Mouse (Mus musculus) cerebellum, adult 2 months (tissue): ENCODE data around the gene B430305J03Rik. TPM values are rescaled to one million over a fixed set of nuclear protein-coding genes. Genes with fewer than 3 reads are reported as not detected.

ENCODE experiments used
- DNase-seq, 2 experiments: peaks; one replicate each; pipeline ENCODE4 v3.0.0; 2021
- H3K27ac ChIP-seq: fragments of 200-500 bp; 2 replicates; pipeline ENCODE4 v1.5.1; 2012; ENCODE audit warnings: low read length, control low read depth, inconsistent platforms; ENCODE audit not compliant: insufficient read depth
- H3K27me3 ChIP-seq: fragments of 200-500 bp; 2 replicates; pipeline ENCODE4 v1.6.1; 2012; ENCODE audit warnings: inconsistent platforms, mild to moderate bottlenecking, low read length, moderate library complexity; ENCODE audit not compliant: control insufficient read depth, insufficient read depth
- H3K4me1 ChIP-seq: fragments of 200-500 bp; 2 replicates; pipeline ENCODE4 v1.6.1; 2011; ENCODE audit warnings: low read length; ENCODE audit not compliant: control insufficient read depth, insufficient read depth
- H3K4me3 ChIP-seq: fragments of 200-500 bp; replicated peaks from 2 replicates; pipeline ENCODE3; 2011; ENCODE audit warnings: mild to moderate bottlenecking, low read depth, low read length, control low read depth; ENCODE audit not compliant: insufficient read depth
- CTCF ChIP-seq: fragments of 200-500 bp; IDR thresholded peaks from 2 replicates; pipeline ENCODE4 v1.5.1; 2011; ENCODE audit warnings: low read depth, mild to moderate bottlenecking, control low read depth, low read length, moderate library complexity, borderline replicate concordance; ENCODE audit not compliant: insufficient read depth
- POLR2A ChIP-seq: fragments of 200-500 bp; IDR thresholded peaks from 2 replicates; pipeline ENCODE4 v1.6.1; 2011; ENCODE audit warnings: low read length, control low read depth, borderline replicate concordance; ENCODE audit not compliant: insufficient read depth
- WGBS: fragments of 180-500 bp; shearing (Covaris S2); methylation state at CpG from one replicate; pipeline ENCODE4 v1.1.7; 2018; 5-methylcytosine and 5-hydroxymethylcytosine counted together
- polyA plus RNA-seq: library from polyadenylated mRNA; depleted of rRNA; stranded (reverse); fragments of >200 nt; gene quantifications from 2 replicates; pipeline ENCODE4 v1.2.3, GENCODE M21; 2012; rRNA removed

Gene B430305J03Rik
- polyA plus RNA-seq, 1 experiment, result 0.44 TPM

- no peak for TF ChIP-seq POLR2A
- no peak for TF ChIP-seq CTCF
- WGBS, result 46% methylated on average over 4 of the region's 4 CpGs
Measured at GRCm38 (mm10) chr3:61348036-61348614, 17.6 kb downstream of the B430305J03Rik start.

DNA sequence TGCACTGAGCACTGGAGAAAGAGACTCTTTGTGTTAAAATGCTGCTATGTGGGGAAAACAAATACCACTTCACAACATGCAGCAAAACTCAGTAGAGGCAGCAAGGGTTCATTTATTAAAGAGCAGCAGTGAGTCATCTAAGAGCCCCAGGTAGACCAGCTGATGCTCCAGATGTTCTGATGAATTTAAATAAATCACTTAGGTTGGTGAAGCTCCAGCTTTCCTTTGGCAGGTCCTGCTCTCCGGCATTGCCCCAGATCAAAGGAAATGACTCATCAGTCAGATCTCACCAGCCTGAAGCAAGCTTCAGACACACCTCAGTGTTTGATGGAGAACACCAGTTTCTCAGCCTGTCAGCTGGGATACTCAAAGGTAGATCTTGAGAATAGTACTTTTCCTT lies 20.1 kb downstream of the B430305J03Rik start:
- TF ChIP-seq CTCF (no peak), POLR2A (no peak)
- no peaks in the 10 kb centered on the region for H3K27me3 ChIP-seq
- WGBS, result 45% methylated on average over 1 of the region's 1 CpGs
- H3K27ac ChIP-seq, result no peak overlapping the region
- no peak overlapping the region for H3K4me3 ChIP-seq
- no peaks in the 10 kb centered on the region for H3K4me1 ChIP-seq
- DNase-seq, result no peak

More at GRCm38 (mm10) chr3:61348036-61348614, 17.6 kb downstream of the B430305J03Rik start:
- no peaks in the 10 kb centered on the region for H3K4me1 ChIP-seq
- H3K27ac ChIP-seq, result no peak overlapping the region
- no peak overlapping the region for H3K4me3 ChIP-seq
- H3K27me3 ChIP-seq, result no peaks in the 10 kb centered on the region
- no peak for DNase-seq

GRCm38 (mm10) chr3:61344031-61344430 lies 21.7 kb downstream of the B430305J03Rik start:
- 91% methylated on average over 7 of the region's 7 CpGs for WGBS
- no peak for TF ChIP-seq POLR2A
- TF ChIP-seq CTCF, result no peak
- no peak for DNase-seq

DNA sequence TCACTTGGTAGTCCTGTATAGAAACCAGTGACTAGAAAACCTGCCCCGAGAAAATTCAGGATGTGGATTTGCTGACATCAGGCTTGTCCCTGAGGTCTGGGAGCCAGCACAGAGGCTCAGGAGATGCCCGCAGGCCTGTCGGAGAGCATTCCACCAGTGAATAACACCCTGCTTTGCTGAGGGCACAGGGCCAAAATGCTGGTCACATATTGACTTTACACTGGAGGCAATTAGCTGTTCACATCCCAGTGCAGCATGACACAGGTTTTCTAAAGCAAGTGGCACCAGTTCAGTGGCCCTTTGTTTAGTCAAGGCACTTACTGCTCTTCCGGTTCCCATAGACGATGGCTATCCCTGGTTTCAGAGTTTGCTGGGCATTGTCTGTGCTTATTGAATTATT lies 25.4 kb downstream of the B430305J03Rik start:
- DNase-seq, result no peak
- Histone ChIP-seq H3K27me3 (no peaks in the 10 kb centered on the region), H3K4me1 (no peaks in the 10 kb centered on the region), H3K27ac (no peak overlapping the region), H3K4me3 (no peak overlapping the region)
- WGBS, result 36% methylated on average over 5 of the region's 5 CpGs
- TF ChIP-seq CTCF, result no peak
- TF ChIP-seq POLR2A, result no peak

More at GRCm38 (mm10) chr3:61344031-61344430, 21.7 kb downstream of the B430305J03Rik start:
- Histone ChIP-seq H3K4me1 (no peaks in the 10 kb centered on the region), H3K27me3 (no peaks in the 10 kb centered on the region), H3K4me3 (no peak overlapping the region), H3K27ac (no peak overlapping the region)

GRCm38 (mm10) chr3:61337230-61337629 lies 28.5 kb downstream of the B430305J03Rik start:
- Histone ChIP-seq H3K4me1 (no peaks in the 10 kb centered on the region), H3K27ac (no peak overlapping the region), H3K27me3 (no peaks in the 10 kb centered on the region), H3K4me3 (no peak overlapping the region)
- no peak for DNase-seq
- 77% methylated on average over 3 of the region's 3 CpGs for WGBS
- TF ChIP-seq POLR2A, result no peak
- no peak for TF ChIP-seq CTCF

DNA sequence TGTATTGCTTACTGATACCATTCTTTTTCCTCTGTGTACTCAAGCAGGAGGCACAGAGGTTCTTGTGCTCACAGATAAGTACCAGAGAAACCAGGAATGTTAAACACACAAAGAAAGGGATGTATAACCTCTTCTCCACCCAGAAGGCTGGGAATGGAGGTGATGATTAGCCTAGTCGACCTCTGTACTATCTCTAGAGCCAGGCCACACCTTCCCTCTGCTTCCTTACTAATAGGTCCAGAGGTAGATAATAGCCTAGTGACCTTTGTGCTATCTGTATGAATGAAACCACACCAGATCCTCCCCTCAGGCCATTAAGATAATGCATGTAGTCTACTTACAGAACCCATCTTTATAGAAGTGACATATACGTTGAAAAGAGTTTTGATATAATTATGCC lies 29.5 kb downstream of the B430305J03Rik start:
- DNase-seq, result no peak
- Histone ChIP-seq H3K27ac (no peak overlapping the region), H3K27me3 (no peaks in the 10 kb centered on the region), H3K4me1 (no peaks in the 10 kb centered on the region), H3K4me3 (no peak overlapping the region)
- no peak for TF ChIP-seq POLR2A
- TF ChIP-seq CTCF, result no peak
- 54% methylated on average over 2 of the region's 2 CpGs for WGBS

DNA sequence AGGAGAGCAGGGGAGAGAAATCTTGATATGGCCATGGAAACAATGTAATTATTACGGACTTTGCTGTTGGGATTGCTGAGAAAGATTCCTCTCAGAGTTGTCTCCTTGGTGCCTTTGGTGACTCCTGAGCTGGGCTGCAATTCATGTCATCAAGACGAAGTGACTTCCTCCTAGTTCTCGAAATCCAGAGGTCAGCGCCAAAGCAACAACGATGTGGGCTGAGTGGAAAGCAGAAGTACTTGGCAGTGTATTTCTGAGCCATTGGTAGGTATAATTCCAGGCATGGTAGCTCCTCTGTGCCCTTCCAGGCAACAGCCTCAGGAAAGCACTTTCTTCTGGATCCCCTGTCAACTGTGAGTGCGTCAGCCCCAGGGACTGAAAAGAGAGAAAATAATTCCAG lies 44.1 kb downstream of the B430305J03Rik start:
- no peaks in the 10 kb centered on the region for H3K4me1 ChIP-seq
- TF ChIP-seq POLR2A, result no peak
- TF ChIP-seq CTCF, result no peak
- H3K27ac ChIP-seq, result no peak overlapping the region
- no peaks in the 10 kb centered on the region for H3K27me3 ChIP-seq
- 87% methylated on average over 6 of the region's 6 CpGs for WGBS
- H3K4me3 ChIP-seq, result no peak overlapping the region
- no peak for DNase-seq

GRCm38 (mm10) chr3:61320031-61320430 lies 45.7 kb downstream of the B430305J03Rik start:
- Histone ChIP-seq H3K27ac (no peak overlapping the region), H3K27me3 (no peaks in the 10 kb centered on the region), H3K4me1 (no peaks in the 10 kb centered on the region), H3K4me3 (no peak overlapping the region)
- peak in 1 of 2 experiments; percentile 7 for DNase-seq
- TF ChIP-seq CTCF, result no peak
- TF ChIP-seq POLR2A, result no peak
- WGBS, result 43% methylated on average over 2 of the region's 2 CpGs

DNA sequence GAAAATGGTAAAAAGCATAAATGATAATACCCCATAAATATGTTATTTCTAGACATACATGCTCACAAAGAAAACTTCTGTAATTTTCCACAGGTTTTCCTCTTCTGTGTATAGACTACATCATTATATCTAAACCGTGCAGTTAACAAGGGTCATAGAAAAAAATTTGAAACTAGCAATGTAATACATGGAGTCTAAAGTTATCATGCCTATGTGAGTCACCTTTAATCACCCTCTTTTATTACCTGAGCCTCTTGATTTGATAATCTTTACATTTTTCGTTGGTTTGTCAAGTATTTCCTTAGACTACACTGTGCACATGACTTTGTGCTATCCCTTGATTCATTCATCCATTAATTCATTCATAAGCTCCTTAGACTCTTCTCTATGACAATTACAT lies 50.7 kb downstream of the B430305J03Rik start:
- no peak overlapping the region for H3K4me3 ChIP-seq
- no peak for TF ChIP-seq CTCF
- WGBS, result 80% methylated on average over 2 of the region's 2 CpGs
- H3K4me1 ChIP-seq, result no peaks in the 10 kb centered on the region
- no peak overlapping the region for H3K27ac ChIP-seq
- no peak for DNase-seq
- no peaks in the 10 kb centered on the region for H3K27me3 ChIP-seq

Other genes starting within 250 kb of the B430305J03Rik start
- gene Rap2b, start 4.3 kb downstream of the B430305J03Rik start, polyA plus RNA-seq, result 3.8 and 4.9 TPM in 2 replicates